Mouse (Mus musculus) CD4-positive helper T cell, adult 2 months (primary cell): ENCODE results near the gene Slc8a1.

Experiments used
- DNase-seq: peaks from one replicate; pipeline ENCODE4 v3.0.0-alpha.2; 2012; ENCODE audit warnings: low read depth, missing footprints, low spot score

The Slc8a1 gene

DNA sequence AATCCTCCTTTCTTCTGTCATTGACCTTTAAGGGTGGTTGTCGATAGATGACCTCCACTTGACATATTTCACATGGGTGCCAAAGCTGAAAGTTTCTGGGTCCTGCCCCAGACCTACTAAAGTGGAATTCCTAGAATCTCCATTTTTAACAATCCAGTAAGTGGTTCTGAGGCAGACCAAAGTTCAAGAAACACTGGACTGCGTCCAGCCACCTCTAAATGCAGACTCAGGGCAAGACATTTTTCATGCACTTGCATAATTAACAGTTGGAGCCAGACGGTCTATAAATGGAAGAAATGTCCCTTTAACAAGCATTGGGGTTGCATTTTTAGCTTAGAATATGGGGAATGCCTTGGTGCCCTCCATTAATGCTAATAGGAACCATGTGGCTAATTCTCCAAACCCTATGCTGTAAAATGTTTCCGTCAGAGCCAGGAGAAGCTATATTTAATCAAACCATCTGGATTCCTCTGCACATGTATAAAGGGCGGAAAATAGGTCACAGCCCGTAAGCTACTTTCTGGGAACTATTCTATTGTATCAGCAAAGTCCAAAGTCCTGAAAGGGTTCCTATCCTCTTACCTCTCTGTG, 224.7 kb downstream of the Slc8a1 start:
- DNase-seq, result no peak

DNA sequence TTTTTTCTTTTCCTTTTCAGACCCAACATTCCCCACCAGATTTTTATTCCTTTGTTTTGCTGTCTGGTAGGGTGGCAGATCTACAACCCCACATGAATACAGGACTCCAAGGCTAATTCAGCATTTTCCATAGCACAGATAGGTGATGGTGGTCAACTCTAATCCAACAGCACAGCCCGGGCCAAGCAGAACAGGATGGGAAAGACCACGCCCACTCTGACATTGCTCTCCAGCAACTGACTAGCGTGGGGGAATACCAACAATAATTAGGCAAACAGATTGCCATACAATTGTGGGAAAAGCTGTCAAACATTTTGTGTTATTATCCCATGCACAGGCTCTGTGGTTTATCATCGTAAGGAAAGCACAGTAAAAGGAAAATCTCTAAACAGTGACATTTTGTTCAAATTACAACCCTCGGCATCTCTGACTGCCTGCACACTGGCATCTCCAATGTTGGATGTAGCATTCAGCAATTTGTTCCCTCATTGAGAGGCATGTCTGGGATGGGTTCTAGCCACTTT, 233.0 kb downstream of the Slc8a1 start:
- no peak for DNase-seq

DNA sequence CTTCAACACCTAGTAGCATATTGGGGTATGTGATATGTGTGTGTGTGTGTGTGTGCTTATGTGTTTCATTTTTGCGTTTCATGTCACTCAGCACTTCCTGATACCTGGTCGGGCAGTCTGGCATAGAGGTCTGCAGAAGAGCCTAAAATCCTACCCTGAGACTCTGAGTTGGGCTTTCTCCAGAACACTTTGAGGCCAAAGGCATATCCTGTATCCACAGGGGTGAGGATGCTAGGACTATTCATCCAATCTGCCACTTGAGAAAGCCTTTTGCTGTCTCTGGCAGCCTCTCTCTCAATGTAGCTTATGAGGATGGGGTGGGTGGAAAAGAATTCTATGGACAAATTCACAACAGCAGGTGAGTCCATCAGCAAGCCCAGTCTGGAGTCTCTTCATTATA, 234.1 kb downstream of the Slc8a1 start:
- no peak for DNase-seq

DNA sequence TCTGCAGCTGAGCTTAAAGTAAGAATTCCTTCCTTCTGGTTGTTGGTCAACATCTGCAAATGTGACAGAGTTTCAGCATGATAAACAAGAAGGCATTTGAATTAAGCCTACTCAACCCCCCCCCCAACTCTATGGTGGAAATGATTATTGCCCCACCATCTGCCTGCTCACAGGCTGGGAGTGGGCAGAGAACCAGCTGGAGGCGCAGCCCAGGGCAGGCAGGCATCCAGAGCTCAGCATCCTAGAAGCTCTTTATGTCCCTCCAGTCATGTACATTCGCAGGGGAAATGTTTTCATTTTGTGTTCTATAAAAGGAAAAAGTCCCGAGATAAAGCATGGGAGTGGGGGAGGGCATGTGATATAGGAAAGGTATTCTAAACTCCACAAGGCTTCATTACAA, 235.4 kb downstream of the Slc8a1 start:
- DNase-seq, result no peak

DNA sequence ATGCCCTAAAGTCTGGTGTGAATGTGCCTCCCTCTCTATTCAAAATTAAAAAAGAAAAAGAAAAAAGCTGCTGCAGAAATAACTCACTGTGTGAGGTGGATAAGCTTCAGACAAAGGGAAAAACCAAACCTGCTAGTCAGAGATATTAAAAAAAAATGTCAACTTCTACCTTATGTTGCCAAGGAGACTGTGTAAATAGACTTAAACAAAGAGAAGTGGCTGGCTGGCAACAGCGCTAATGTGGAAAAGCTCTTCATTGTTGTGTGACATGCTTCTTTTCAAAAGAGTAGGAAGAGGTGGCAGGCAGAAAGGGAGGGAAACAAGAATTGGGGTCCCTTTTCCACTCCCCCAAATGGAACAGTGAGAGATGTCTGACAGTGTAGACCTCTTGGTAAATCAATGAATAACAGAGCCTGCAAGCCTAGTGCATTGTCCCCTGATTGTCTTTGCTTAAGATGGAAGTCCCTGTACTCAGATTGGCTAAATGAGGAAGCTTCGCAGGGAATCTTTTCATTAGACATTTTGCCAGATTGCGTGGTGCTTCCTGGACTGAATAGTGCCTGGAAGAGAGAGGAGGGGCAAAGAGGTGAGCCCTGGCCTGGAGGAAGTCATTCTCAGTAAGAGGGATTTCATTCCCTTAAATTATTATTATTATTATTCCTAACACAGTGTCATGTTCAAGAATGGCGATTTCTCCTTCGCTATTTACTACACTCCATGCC, 237.3 kb downstream of the Slc8a1 start:
- DNase-seq, result no peak

DNA sequence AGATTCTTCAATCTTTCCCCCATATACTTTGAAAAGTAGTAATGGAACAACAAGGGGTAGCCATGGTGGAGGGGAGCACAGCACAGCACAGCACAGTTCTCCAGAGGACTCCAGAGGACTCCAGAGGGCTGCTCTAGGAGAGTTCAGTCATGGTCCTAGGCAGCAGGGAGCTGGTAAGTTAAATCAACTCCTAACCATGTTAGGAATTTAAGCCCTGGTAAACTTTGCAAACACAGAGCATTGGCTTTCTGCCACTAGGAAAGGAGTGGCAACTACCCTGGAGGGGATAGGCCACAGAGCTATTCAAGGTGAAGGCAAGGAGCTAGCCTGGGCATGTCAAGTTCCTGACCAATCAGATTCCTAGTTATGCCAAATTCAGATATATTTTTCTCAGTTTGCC, 240.3 kb downstream of the Slc8a1 start:
- no peak for DNase-seq

DNA sequence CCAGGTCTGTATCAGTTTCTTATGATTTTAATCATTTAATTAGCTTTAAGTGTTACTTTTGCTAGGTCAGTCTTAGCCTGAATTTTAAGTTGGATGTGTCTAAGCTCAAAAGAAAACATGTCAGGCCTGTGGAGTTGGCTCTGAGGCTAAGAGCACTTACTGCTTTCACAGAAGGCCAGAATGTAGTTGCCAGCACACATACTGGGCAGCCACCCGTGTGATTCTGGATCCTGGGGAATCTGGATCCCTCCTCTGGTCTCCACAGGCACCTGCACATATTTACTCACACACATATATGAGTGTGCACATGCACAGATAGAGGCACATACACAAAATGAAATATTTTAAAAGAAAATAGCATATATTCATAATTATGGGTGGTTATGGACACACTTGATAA, 241.6 kb downstream of the Slc8a1 start:
- DNase-seq, result no peak

DNA sequence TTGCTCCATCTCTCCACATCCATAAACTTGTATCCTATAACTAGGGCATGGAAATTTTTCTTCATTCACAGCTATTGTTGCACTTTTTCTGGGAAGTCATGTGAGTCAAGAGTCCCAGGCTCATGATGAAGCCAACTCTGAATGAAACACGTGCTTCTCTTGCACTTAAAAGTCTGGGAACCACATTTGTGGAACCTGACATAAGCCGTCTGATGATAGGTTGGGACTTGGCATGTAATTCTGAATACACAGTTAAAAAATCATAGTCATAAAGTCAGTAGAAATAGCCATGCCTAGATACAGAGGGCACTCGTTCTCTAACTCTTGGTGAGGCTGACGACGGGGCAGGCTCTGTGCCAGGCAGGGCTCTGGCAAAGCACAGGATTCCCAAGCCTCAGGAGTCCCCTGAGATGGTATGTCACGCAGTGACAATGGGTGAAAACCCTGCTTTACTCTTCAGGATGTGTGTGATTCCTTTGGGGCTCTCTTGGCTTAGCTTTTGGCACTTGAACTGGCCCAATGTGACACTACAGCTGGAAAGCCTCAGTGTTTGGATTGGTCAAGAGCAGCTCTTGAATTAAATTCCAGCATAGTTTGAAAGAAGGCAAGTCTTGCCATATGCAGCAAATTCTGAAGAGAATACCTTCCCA, 245.8 kb downstream of the Slc8a1 start:
- DNase-seq, result no peak

DNA sequence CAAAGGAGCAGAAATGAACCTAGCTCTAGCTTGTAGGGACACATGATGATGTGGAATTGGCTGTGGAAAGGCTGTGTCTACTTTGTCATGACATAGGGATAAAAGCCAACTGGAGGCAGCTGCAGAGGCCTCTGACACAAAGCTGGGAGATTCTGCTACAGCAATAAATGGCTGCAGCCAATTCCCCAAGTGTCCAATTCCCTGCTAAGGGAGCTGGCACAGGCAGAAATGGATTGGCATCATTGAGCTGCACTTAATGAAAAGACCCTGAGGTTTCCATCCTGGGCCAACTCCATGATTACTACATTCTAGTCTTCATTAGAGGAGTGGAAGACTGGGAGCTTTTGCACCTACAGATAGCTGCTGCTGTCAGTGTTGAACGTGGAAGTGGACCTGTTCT, 251.8 kb downstream of the Slc8a1 start:
- no peak for DNase-seq

DNA sequence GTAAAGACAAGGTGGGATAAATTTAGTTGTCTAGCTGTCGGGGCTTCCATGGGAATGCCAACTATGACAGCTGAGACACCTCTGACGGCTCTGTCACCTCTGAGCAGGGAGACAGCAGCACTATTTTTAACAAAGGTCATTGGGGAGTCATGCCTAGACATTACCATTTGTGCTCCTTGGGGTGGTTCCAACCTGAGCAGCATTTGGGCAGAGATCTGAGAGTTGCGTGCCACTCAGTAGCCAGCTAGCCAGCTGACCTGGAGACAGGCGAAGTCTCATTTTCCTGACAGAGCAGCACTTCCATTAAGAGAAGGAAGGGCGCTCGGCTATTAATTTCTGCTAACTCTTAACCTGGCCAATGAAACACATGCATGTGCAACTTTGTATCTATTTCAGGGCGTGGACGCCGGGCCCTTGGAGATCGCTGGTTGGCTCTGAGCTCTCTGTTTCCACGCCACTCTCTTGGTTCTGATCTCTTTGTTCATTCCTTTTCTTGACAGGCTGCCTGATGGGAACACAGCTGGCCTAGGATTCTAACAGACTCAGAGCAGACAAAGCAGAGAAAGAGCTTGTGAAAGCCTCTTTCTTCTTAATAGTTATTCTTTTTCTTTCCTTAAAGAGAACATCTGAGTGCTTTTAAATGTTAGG, 256.2 kb downstream of the Slc8a1 start:
- no peak for DNase-seq

DNA sequence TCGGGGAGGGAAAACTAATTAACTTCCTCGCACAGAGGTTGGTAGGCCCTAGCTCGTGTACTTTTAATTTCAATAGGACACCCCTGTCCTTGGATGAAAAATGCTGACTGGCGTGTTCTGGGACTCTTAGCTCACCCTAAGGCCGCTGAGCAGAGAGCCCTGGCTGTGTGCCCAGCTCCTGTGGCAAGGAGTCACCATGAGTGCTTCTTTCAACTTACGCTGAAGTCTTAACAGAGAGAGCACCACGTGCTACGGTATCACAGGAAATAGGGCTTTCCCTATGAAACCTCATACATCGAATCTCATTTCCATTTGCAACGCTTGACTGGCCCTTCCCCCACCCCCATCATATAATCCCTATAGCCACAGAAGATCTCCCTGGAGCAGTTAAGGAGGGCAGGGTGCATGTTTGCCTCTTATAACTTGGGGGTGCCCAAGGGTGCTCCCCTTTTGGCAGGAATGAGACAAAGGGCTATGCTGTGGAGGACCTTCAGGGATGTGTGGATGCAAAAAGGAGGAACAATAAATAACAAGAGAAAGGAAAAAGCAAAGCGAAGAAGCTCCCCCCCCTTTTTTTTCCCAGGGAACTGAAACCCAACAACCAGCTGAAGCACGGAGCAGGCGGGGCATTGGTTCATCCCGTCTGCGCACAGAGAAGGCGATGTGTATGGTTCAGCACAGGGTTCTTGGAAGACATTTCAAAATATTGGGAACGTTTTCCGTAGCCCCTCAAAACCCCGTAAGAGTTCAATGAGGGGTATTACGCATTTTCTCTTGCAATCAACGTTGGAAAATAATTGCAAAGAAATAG, 257.6 kb downstream of the Slc8a1 start:
- no peak for DNase-seq

DNA sequence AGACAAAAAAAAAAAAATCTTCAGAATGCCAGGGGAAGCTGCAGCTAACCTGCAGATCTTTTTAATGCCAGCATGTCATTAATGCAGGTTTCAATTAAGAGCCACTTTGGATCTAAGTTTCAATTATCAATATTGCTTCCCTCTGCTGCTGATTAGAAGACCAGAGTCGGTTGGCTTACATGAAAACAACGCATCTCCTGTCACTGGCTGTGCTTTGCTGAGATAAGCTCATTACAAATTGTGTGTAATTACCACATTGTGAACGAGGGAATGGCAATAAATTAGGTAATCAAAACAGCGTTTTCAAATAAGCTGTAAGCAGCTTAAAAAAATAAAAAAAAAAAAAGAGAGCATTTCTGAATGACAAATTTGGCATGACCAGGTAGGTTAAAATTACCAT, 258.4 kb downstream of the Slc8a1 start:
- no peak for DNase-seq

DNA sequence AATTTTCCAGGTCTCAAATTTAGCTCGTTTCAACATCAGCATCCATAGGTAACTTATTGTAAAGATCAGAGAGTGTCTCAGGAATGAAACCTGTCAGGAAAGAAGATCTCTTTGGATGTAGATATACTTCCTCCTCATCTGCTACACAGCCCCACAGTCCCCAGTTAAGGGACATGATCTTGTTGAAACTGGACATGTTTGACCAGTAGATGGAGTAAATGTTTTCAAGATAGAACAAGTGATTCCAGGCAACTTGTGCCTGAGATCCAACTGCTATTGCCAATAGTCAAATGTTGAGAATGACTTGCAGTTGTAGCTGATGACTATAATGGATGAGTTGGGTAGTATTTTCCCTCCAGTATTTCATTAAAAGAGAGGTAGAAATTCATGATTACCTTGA, 260.8 kb downstream of the Slc8a1 start:
- no peak for DNase-seq

DNA sequence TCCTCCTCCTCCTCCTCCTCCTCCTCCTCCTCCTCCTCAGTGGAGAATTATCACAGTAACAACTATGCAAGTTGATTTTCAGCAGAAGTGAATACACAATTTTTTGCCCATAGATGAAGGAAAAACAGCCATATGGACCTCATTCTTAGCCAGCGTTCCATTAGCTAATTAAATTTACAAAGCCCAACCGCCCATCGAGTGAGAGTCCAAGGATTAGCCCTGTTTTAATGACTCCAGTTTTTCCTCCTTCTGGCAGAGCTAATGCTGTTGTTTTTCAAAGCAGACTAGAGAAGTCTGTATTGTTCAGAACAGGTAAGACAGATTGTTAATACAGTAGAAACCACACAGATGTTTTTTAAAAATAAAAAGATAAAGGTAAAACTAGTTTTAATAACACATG, 264.8 kb downstream of the Slc8a1 start:
- no peak for DNase-seq

DNA sequence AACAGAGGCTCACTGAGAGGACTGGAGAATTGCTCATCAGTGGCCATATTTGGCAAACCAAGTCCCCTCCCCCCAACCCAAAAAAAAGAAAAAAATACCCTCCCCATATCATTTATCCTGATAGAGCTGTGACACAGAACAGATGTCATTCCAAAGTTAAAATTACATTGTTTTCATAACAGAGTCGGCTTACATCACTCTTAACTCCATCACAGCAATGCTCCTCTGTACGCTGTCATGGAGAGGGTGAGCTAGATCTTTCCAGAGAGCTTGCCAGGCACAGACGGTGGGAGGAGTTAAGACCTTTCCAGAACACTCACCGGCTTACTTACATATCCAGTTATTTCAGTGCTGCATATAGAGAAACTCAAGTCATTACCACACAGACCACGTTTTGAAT, 269.2 kb downstream of the Slc8a1 start:
- DNase-seq, result no peak

DNA sequence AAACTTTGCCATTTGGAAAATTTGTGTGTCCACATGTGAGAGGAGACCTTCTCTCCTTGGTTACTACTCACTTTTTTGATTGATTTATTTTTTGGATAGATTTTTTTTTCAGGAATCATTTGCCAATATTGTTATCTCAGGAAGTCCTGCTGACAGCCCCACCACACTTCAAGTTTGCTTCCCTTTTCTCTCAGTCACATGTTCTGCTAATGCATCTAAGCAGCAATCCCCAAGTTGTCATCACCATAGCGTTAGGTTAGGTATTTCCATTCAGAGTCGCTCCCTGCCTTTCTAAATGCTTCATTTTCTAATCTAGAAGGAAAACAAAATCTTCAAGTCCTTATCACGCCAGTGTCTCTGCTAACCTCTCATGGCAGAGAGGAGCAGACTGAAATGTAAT, 278.8 kb downstream of the Slc8a1 start:
- no peak for DNase-seq

DNA sequence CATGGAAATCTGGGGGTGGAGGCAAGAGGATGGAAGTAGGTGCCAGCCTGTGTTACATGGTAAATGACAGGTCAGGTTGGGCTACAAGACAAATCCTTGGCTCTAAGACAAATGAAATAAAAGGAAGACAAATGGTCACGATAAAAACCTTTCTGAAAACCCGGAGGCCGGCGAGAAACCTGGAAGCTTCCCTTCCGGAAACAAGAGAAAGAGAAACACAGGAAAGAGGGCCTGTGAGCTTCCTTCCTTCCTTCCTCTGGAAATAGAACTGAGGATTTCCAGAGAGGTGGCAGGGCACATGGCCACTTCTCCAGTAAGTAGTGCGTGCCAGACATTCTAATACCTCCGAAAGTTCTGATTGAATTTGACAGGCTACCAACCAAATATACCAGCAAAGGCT, 282.2 kb downstream of the Slc8a1 start:
- DNase-seq, result no peak

DNA sequence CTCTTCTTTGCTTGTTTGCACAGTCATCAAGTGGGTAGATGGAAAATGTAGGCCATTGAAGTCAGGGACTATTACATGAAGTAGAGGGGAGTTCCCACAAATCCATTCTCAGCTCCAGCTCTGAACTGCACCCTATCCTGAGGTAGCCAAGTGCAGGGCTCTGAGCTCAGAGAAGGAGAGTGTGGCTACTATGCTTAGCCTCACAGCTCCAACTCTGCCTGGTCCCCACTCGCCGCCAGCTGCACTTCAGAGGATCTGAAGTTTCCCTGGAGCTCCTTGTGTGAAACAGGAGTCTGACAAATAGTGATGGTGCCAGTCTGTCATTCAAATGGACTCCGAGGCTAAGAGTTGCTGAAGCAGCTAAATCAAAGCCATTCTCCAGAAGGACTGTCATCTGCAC, 282.9 kb downstream of the Slc8a1 start:
- no peak for DNase-seq

DNA sequence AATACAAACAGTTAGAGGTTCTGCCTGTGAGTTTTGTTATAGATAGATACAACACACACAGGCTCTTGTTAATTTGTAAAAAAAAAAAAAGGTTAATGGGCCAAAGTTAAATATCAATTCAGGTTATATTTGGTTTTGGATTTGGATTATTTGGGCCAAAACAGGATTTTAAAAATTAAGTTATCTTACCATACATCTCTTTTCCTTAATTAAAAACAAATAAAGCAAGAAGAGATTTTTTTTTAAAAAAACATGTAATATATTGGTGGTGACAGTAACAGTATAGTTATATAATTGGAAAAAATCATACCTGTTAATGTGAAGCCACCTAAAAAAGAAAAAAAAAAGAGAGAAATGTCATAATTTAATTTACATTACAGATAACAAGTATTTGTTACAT, 296.7 kb downstream of the Slc8a1 start, which contains the start of gene Gm11096:
TSS of gene Gm11096 (plus strand) at position 301 of the 400 bp plus-strand sequence.
- no peak for DNase-seq

DNA sequence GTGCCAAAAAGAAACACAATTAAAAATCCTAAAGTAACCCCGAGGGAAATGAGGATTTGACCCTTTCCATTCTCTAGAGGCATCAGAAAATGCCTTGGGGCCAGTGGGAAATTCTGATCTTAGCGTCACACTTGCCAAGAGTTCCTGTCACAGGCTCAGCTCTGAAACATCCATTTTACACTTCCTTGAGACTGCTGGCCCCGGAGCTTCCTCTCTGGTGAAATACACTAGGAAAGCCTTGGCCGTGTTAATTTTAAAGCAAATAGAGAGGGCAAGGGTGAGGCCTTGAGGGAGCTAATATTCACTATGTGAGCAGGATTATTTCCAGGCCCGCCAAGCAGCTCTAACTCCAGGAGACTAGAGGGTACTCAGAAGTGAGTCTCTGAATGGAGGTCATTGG, 305.0 kb downstream of the Slc8a1 start:
- no peak for DNase-seq

DNA sequence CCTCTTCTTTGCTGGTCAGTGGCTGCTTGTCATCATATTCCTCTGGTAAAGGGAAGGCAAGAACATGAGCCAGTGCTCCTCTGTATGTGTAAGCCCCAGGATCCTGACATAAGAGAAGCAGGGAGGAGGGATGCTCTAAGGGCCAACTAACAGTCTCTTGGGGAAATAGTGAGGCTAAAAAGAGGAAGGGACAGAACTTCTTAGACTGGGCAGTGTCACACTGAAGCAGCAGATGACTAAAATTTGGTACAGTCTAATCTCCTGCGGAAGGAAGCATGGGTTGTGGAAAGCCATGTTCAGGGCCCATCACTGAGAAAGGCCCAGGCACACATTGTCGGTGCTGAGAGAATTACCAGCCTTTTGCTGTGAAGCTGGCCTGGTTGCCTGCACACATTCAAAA, 305.4 kb downstream of the Slc8a1 start:
- DNase-seq, result no peak

DNA sequence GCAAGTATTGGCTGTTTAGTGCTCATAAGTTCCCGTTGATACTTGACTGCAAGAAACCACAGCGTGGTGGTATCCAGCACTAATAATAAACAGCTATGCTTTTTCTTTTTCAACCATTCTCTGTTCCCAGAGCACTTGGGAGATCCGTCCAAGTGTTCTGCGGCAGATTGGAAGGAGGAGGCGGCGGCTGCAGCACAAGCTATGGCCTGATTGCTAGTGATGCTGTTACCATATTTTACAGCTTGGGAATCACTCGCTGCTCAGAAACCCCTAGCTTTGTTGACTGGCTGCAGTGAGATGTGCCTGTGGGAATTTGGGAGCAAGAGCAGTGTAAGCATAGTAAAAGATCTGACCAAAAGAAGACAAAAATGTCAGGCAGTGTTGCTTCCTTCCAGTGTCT, 310.9 kb downstream of the Slc8a1 start:
- DNase-seq, result no peak
